Mouse (Mus musculus) CD4-positive, CD25-positive, alpha-beta regulatory T cell, adult 9 weeks (primary cell): ENCODE data around the gene Tbc1d10a. TPM values are rescaled to one million over a fixed set of nuclear protein-coding genes. Genes with fewer than 3 reads are reported as not detected.

ENCODE experiments used
- polyA plus RNA-seq: library from polyadenylated mRNA; unstranded; fragments of 100-300 nt; shearing (Covaris generic); gene quantifications from one replicate; pipeline ENCODE4 v1.2.1, GENCODE M21; 2017

Gene Tbc1d10a
- polyA plus RNA-seq: 20.9 TPM

DNA sequence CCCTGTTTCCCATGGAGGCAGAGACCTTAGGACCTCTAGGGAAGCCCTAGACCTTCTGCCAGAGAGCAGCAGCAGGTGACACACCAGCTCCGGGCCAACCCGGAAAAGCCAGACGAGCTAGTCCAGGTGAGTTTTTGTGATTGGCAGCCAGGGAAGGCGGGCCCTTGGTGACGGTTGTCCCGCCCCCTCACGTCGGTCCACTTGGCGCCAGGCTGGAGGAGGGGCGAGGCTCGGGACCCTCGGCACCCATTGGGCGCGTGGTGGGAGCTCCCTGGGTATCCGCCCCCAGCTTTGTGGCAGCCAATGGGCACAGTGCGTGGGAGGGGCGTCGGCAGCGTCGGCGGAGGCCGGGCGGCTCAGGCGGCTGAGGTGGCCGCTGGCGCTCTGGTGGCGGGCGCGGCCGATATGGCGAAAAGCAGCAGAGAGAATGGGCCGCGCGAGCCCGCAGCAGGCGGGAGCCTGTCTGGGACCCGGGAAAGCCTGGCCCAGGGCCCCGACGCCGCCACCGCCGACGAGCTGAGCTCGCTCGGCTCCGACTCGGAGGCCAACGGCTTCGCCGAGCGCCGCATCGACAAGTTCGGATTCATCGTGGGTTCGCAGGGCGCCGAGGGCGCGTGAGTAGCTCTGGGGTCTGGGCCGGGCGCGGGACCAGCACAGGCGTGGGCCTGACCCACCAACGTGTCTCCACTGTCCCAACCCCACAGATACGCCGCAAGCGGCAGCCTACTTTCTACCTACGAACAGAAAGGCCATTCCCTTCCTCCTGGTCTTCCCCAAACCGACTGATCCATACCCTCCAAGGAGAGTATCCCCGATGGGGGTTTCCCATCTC, at the start of gene Tbc1d10a:
Gene Tbc1d10a, plus strand, starts transcription at position 304 of the 832 bp plus-strand sequence.

GRCm38 (mm10) chr11:4159808-4160708, 26.5 kb upstream of the Tbc1d10a start, which contains the start of the genes Ccdc157 and Sf3a1:
TSS of gene Ccdc157 (minus strand) at chr11:4160293.
TSS of gene Sf3a1 (plus strand) at chr11:4160350.

DNA sequence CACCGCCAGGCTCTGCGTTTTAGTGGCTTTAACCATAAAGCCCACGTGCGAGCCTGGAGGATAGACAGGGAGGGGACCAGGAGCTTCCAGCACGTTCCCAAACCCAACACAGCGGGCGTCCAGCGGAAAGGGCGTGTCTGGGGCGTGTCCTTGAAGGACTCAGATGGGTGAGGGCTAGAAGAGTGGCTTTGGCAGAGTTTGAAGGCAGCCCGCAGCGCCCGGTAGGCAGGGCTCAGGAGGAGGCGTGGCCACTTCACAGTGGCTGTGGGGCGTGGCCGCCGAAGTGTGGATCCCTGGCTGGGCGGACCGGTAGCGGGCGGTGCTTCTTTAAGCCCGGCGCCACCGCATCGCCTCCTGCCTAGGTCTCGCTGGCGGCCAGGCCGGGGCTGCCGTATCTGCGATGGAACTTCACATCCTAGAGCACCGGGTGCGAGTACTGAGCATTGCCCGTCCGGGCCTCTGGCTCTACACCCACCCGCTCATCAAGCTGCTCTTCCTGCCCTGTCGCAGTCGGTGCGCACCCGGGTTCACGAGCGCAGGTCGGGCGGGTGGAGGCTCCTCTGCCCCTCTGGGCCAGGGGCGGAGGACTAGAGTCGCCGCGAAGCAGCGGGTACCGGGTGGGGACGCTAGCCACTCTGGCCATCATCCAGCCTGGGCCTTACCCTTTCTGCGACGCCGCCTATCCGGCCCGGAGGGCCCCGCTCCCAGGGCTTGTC, 31.5 kb downstream of the Tbc1d10a start, which contains the start of gene Castor1:
Gene Castor1, plus strand, starts transcription at position 312 of the 716 bp plus-strand sequence.

GRCm38 (mm10) chr11:4235665-4236545, 49.3 kb downstream of the Tbc1d10a start, which contains the start of gene Osm:
TSS of gene Osm (plus strand) at chr11:4236420.

DNA sequence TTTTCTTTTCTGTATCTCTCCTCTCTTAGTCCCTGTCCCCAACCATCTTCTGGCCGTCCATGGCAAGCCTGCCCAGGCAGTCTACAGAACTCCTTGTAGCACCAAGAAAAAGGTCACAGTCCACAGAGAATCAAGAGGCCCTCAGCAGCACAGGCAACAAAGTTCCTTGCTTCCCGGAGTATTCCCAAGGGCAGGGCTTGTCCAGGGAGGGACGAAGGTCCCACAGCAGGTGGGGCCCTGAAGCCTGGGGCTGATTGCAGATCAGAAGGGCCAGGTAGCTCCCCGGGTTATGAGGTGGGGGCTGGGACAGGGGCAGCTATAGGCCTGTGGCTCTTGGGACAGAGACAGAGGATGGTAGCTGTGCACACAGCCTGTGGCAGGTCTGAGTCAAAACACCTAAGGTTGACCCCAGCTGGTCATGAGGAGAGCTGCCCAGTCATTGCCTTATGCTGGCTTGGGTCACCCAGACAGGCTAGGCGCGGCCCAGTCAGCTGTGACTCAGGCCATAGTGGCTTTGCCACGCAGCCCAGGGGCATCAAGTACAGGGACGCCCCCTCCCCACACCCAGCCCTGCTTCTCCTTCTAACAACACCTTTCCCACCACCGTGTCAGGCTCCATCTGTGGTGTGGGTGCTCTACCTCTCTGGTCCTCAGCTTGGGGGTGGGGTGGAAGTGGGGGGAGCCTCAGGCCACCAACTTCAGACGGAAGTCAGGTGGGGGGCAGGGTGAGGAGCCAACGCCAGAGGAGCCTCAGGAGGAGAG, 70.4 kb downstream of the Tbc1d10a start, which contains the start of gene Lif:
Gene Lif, plus strand, starts transcription at position 712 of the 762 bp plus-strand sequence.

Other genes with a start within 250 kb of the Tbc1d10a start
- 104 TPM for gene Pes1, start 222.8 kb upstream of the Tbc1d10a start, polyA plus RNA-seq
- gene 4930556J24Rik, start 210.0 kb upstream of the Tbc1d10a start, polyA plus RNA-seq: not detected
- gene Gal3st1, start 203.2 kb upstream of the Tbc1d10a start, polyA plus RNA-seq: not detected
- gene Sec14l4, start 155.3 kb upstream of the Tbc1d10a start, polyA plus RNA-seq: not detected
- gene Sec14l3, start 121.9 kb upstream of the Tbc1d10a start, polyA plus RNA-seq: not detected
- gene Mtfp1, start 91.3 kb upstream of the Tbc1d10a start, polyA plus RNA-seq: 3.3 TPM
- gene Sec14l2, start 63.4 kb upstream of the Tbc1d10a start, polyA plus RNA-seq: 0.72 TPM
- gene Rnf215, start 51.6 kb upstream of the Tbc1d10a start, polyA plus RNA-seq: 11.4 TPM
- gene Ccdc157, start 26.5 kb upstream of the Tbc1d10a start, polyA plus RNA-seq: 3.8 TPM
- 85.5 TPM for gene Sf3a1, start 26.4 kb upstream of the Tbc1d10a start, polyA plus RNA-seq
- gene Castor1, start 31.4 kb downstream of the Tbc1d10a start, polyA plus RNA-seq: 58.7 TPM
- 34.3 TPM for gene Osm, start 49.6 kb downstream of the Tbc1d10a start, polyA plus RNA-seq
- gene Lif, start 70.8 kb downstream of the Tbc1d10a start, polyA plus RNA-seq: 3.6 TPM